Mouse (Mus musculus): ENCODE results near the gene Adcy2. TPM values are rescaled to one million over a fixed set of nuclear protein-coding genes. Genes with fewer than 3 reads are reported as not detected.

Gene Adcy2
- polyA plus RNA-seq, 1 experiment = 2.7 TPM

DNA sequence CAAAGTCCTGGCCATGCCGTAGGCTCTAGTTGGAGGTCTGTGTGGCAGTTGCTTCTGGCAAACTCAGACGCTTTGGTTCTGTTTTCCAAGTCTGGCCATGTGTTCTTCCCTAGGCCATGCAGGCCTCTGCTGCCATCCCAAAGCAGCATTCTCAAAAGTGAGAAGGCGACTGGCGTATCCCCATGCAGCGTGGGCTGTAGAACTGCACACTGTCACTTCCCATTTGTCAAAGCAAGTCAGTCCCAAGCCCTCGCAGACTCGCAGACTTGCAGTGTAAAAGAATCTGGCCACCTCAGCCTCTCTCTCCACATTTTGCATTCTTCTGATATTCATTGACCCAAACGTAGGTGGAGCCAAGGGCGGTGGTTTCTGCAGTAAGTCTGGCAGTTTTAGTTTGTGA, 249.5 kb downstream of the Adcy2 start:
- H3K4me1 ChIP-seq (ENCODE audit: control insufficient read depth, insufficient read depth, low read length) = no peaks in the 10 kb centered on the region
- H3K4me3 ChIP-seq (ENCODE audit: control insufficient read depth, low read depth, low read length) = no peak overlapping the region
- no peaks in the 10 kb centered on the region for H3K27me3 ChIP-seq (ENCODE audit: control insufficient read depth, insufficient read depth, low read length)
- no peaks in the 10 kb centered on the region for H3K36me3 ChIP-seq (ENCODE audit: control insufficient read depth, insufficient read depth, low read length)
- H3K27ac ChIP-seq (ENCODE audit: control insufficient read depth, insufficient read depth, low read depth, low read length) = no peak overlapping the region
- TF ChIP-seq CTCF (IDR thresholded peaks at IDR 0.05; ENCODE audit: control insufficient read depth, insufficient read depth, insufficient replicate concordance, low read depth, low read length) = no peak
- no peak for TF ChIP-seq POLR2A (IDR thresholded peaks at IDR 0.05; ENCODE audit: control insufficient read depth, low read depth, low read length)

GRCm38 (mm10) chr13:68749370-68749769, 250.0 kb downstream of the Adcy2 start:
- Histone ChIP-seq H3K27ac (ENCODE audit: control insufficient read depth, insufficient read depth, low read depth, low read length) (no peak overlapping the region), H3K4me1 (ENCODE audit: control insufficient read depth, insufficient read depth, low read length) (no peaks in the 10 kb centered on the region), H3K36me3 (ENCODE audit: control insufficient read depth, insufficient read depth, low read length) (no peaks in the 10 kb centered on the region), H3K4me3 (ENCODE audit: control insufficient read depth, low read depth, low read length) (no peak overlapping the region), H3K27me3 (ENCODE audit: control insufficient read depth, insufficient read depth, low read length) (no peaks in the 10 kb centered on the region)
- TF ChIP-seq POLR2A (IDR thresholded peaks at IDR 0.05; ENCODE audit: control insufficient read depth, low read depth, low read length) = no peak
- TF ChIP-seq CTCF (IDR thresholded peaks at IDR 0.05; ENCODE audit: control insufficient read depth, insufficient read depth, insufficient replicate concordance, low read depth, low read length) = no peak

- no peaks in the 10 kb centered on the region for H3K36me3 ChIP-seq (ENCODE audit: control insufficient read depth, insufficient read depth, low read length)
- H3K27ac ChIP-seq (ENCODE audit: control insufficient read depth, insufficient read depth, low read depth, low read length) = no peak overlapping the region
- H3K4me1 ChIP-seq (ENCODE audit: control insufficient read depth, insufficient read depth, low read length) = no peaks in the 10 kb centered on the region
- no peak overlapping the region for H3K4me3 ChIP-seq (ENCODE audit: control insufficient read depth, low read depth, low read length)
- no peaks in the 10 kb centered on the region for H3K27me3 ChIP-seq (ENCODE audit: control insufficient read depth, insufficient read depth, low read length)
- TF ChIP-seq POLR2A (IDR thresholded peaks at IDR 0.05; ENCODE audit: control insufficient read depth, low read depth, low read length) (no peak), CTCF (IDR thresholded peaks at IDR 0.05; ENCODE audit: control insufficient read depth, insufficient read depth, insufficient replicate concordance, low read depth, low read length) (no peak)
These were observed 253.9 kb downstream of the Adcy2 start for GRCm38 (mm10) chr13:68745426-68745825.

DNA sequence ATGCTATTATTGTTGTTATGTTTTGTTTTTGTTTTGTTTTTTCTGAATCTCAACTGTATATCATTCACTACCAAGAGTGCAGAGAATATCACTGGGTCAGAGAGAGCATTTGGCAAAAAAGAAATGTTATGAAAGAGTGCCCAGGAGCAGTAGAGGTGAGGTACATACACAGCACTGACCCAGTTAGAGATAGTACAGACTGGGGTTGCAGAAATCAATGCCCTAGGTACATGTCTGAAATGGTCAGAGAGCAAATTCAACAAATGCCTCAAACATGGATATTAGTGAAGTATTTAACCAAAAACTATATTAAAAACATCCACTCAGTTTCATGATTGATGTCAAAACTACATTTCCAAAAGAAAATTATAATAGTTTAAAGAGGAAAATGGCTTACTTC, 286.7 kb downstream of the Adcy2 start:
- Histone ChIP-seq H3K27me3 (ENCODE audit: control insufficient read depth, insufficient read depth, low read length) (no peaks in the 10 kb centered on the region), H3K27ac (ENCODE audit: control insufficient read depth, insufficient read depth, low read depth, low read length) (no peak overlapping the region), H3K36me3 (ENCODE audit: control insufficient read depth, insufficient read depth, low read length) (no peaks in the 10 kb centered on the region), H3K4me1 (ENCODE audit: control insufficient read depth, insufficient read depth, low read length) (no peaks in the 10 kb centered on the region), H3K4me3 (ENCODE audit: control insufficient read depth, low read depth, low read length) (no peak overlapping the region)
- TF ChIP-seq CTCF (IDR thresholded peaks at IDR 0.05; ENCODE audit: control insufficient read depth, insufficient read depth, insufficient replicate concordance, low read depth, low read length) (no peak), POLR2A (IDR thresholded peaks at IDR 0.05; ENCODE audit: control insufficient read depth, low read depth, low read length) (no peak)

GRCm38 (mm10) chr13:68707296-68707747, 292.0 kb downstream of the Adcy2 start:
- Histone ChIP-seq H3K4me3 (ENCODE audit: control insufficient read depth, low read depth, low read length) (no peak overlapping the region), H3K27ac (ENCODE audit: control insufficient read depth, insufficient read depth, low read depth, low read length) (no peak overlapping the region), H3K27me3 (ENCODE audit: control insufficient read depth, insufficient read depth, low read length) (no peaks in the 10 kb centered on the region), H3K4me1 (ENCODE audit: control insufficient read depth, insufficient read depth, low read length) (no peaks in the 10 kb centered on the region), H3K36me3 (ENCODE audit: control insufficient read depth, insufficient read depth, low read length) (no peaks in the 10 kb centered on the region)
- TF ChIP-seq CTCF (IDR thresholded peaks at IDR 0.05; ENCODE audit: control insufficient read depth, insufficient read depth, insufficient replicate concordance, low read depth, low read length) (no peak), POLR2A (IDR thresholded peaks at IDR 0.05; ENCODE audit: control insufficient read depth, low read depth, low read length) (no peak)

GRCm38 (mm10) chr13:68684919-68685318, 314.4 kb downstream of the Adcy2 start:
- no peak for TF ChIP-seq POLR2A (IDR thresholded peaks at IDR 0.05; ENCODE audit: control insufficient read depth, low read depth, low read length)
- no peak for TF ChIP-seq CTCF (IDR thresholded peaks at IDR 0.05; ENCODE audit: control insufficient read depth, insufficient read depth, insufficient replicate concordance, low read depth, low read length)
- Histone ChIP-seq H3K4me1 (ENCODE audit: control insufficient read depth, insufficient read depth, low read length) (no peaks in the 10 kb centered on the region), H3K36me3 (ENCODE audit: control insufficient read depth, insufficient read depth, low read length) (no peaks in the 10 kb centered on the region), H3K27ac (ENCODE audit: control insufficient read depth, insufficient read depth, low read depth, low read length) (no peak overlapping the region), H3K4me3 (ENCODE audit: control insufficient read depth, low read depth, low read length) (no peak overlapping the region), H3K27me3 (ENCODE audit: control insufficient read depth, insufficient read depth, low read length) (no peaks in the 10 kb centered on the region)

- Histone ChIP-seq H3K4me3 (ENCODE audit: control insufficient read depth, low read depth, low read length) (no peak overlapping the region), H3K27ac (ENCODE audit: control insufficient read depth, insufficient read depth, low read depth, low read length) (no peak overlapping the region), H3K4me1 (ENCODE audit: control insufficient read depth, insufficient read depth, low read length) (no peaks in the 10 kb centered on the region), H3K36me3 (ENCODE audit: control insufficient read depth, insufficient read depth, low read length) (no peaks in the 10 kb centered on the region), H3K27me3 (ENCODE audit: control insufficient read depth, insufficient read depth, low read length) (no peaks in the 10 kb centered on the region)
- no peak for TF ChIP-seq POLR2A (IDR thresholded peaks at IDR 0.05; ENCODE audit: control insufficient read depth, low read depth, low read length)
- no peak for TF ChIP-seq CTCF (IDR thresholded peaks at IDR 0.05; ENCODE audit: control insufficient read depth, insufficient read depth, insufficient replicate concordance, low read depth, low read length)
These were observed 318.9 kb downstream of the Adcy2 start for GRCm38 (mm10) chr13:68680429-68680828.

- TF ChIP-seq POLR2A (IDR thresholded peaks at IDR 0.05; ENCODE audit: control insufficient read depth, low read depth, low read length) (no peak), CTCF (IDR thresholded peaks at IDR 0.05; ENCODE audit: control insufficient read depth, insufficient read depth, insufficient replicate concordance, low read depth, low read length) (no peak)
- H3K36me3 ChIP-seq (ENCODE audit: control insufficient read depth, insufficient read depth, low read length) = no peaks in the 10 kb centered on the region
- H3K4me1 ChIP-seq (ENCODE audit: control insufficient read depth, insufficient read depth, low read length) = no peaks in the 10 kb centered on the region
- H3K27me3 ChIP-seq (ENCODE audit: control insufficient read depth, insufficient read depth, low read length) = no peaks in the 10 kb centered on the region
- H3K27ac ChIP-seq (ENCODE audit: control insufficient read depth, insufficient read depth, low read depth, low read length) = no peak overlapping the region
- H3K4me3 ChIP-seq (ENCODE audit: control insufficient read depth, low read depth, low read length) = no peak overlapping the region
These were observed 356.6 kb downstream of the Adcy2 start for GRCm38 (mm10) chr13:68642786-68643185.
